Mouse (Mus musculus): ENCODE results near the gene Dst. TPM values are rescaled to one million over a fixed set of nuclear protein-coding genes. Genes with fewer than 3 reads are reported as not detected.

Dst gene
- polyA plus RNA-seq, 1 experiment: 49.7 TPM

DNA sequence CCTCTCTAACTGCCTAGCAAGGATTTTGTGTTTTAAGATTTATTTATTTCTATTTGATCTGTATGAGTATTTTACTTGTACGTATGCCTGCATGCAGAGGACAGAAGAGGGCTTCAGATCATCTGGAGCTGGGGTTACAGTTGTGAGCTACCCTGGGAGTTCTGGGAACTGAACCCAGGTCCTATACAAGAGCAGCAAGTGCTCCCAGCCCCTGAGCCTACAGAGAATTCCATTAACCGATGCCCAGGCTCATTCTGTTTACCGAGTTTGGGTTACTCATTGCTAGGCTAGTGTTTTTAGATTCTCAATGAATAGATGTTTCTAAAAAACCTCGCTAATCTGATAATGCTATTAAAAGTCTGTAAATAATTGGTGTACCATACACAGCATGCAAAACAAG lies 67.3 kb downstream of the Dst start:
- no peak for TF ChIP-seq MYOD1 (IDR thresholded peaks at IDR 0.05; ENCODE audit: control insufficient read depth in 1 of 3, insufficient read length in 2 of 3, low read depth in 2 of 3)
- no peak for TF ChIP-seq MAX (IDR thresholded peaks at IDR 0.05; ENCODE audit: low read depth)
- TF ChIP-seq CEBPB (IDR thresholded peaks at IDR 0.05; ENCODE audit: insufficient read depth, poor library complexity, severe bottlenecking): no peak
- TF ChIP-seq POLR2AphosphoS2 (IDR thresholded peaks at IDR 0.05; ENCODE audit: insufficient read length, low read depth): no peak
- TF ChIP-seq SRF (IDR thresholded peaks at IDR 0.05; ENCODE audit: control insufficient read depth, insufficient read length, low read depth): no peak
- no peak for TF ChIP-seq USF1 (IDR thresholded peaks at IDR 0.05; ENCODE audit: low read depth)
- no peak for TF ChIP-seq TCF12 (IDR thresholded peaks at IDR 0.05; ENCODE audit: insufficient read depth, poor library complexity, severe bottlenecking)
- no peak for TF ChIP-seq MYOG (IDR thresholded peaks at IDR 0.05; ENCODE audit: control insufficient read depth in 1 of 3, insufficient read depth in 1 of 3, insufficient read length in 2 of 3, low read depth in 2 of 3)
- TF ChIP-seq POLR2A (IDR thresholded peaks at IDR 0.05; ENCODE audit: insufficient read length, low read depth): no peak
- no peak for TF ChIP-seq TCF3 (IDR thresholded peaks at IDR 0.05; ENCODE audit: insufficient read length, low read depth)
- TF ChIP-seq E2F4 (IDR thresholded peaks at IDR 0.05; ENCODE audit: insufficient read depth): no peak
- TF ChIP-seq REST (IDR thresholded peaks at IDR 0.05; ENCODE audit: insufficient read depth, insufficient read length): no peak
- Histone ChIP-seq H3K36me3 (ENCODE audit: control insufficient read depth, insufficient read depth) (peaks cover 5% of the 10 kb centered on the region), H3ac (ENCODE audit: control insufficient read depth, insufficient read length) (no peak overlapping the region), H3K4me3 (no peak overlapping the region), H3K4me2 (ENCODE audit: low read depth) (no peak overlapping the region), H3K27me3 (ENCODE audit: control insufficient read depth, insufficient read depth, insufficient read length) (no peaks in the 10 kb centered on the region), H3K79me2 (ENCODE audit: control insufficient read depth, insufficient read depth) (peaks cover 5% of the 10 kb centered on the region)

DNA sequence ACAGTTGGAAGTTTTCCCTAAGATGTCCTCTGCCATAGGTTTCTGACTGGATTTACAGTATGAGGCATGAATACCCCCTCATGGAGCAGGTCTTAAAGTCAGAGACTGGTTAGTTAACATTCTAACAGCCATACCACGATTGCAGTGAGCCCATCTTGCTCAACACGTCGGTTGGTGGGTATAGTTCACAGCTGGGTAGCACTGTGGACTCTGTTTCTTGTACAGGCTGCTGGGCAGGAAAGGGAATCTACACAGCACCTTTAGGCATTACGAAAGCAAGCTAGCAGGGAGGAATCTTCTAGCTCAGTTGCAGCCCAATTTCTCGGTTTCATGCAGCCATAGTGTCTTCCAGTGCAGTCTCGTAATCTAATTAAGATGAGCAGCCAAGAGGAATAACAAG lies 69.8 kb downstream of the Dst start:
- Histone ChIP-seq H3K79me2 (ENCODE audit: control insufficient read depth, insufficient read depth) (no peaks in the 10 kb centered on the region), H3K4me3 (no peak overlapping the region), H3K4me2 (ENCODE audit: low read depth) (no peak overlapping the region), H3K36me3 (ENCODE audit: control insufficient read depth, insufficient read depth) (peaks cover 3% of the 10 kb centered on the region), H3ac (ENCODE audit: control insufficient read depth, insufficient read length) (no peak overlapping the region), H3K27me3 (ENCODE audit: control insufficient read depth, insufficient read depth, insufficient read length) (no peaks in the 10 kb centered on the region)
- TF ChIP-seq USF1 (IDR thresholded peaks at IDR 0.05; ENCODE audit: low read depth) (no peak), TCF3 (IDR thresholded peaks at IDR 0.05; ENCODE audit: insufficient read length, low read depth) (no peak)

DNA sequence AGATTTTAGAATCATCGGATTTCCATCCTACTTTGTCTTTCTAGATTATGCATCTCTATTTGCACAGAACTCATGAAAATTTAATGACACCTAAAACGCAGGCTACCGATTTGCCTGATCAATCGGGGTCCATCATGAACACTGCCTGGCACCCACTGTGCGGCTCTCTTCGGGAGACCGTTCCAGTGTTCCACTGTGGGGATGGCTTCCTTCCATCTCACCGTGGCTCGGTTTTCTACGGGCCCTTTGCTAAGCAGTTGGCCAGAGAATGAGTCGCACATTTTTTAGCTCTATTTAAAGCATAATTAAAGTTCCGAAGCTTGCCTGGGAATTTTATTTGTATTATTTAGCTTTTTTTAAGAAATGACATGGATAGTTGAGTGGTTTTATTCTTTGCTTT lies 72.4 kb downstream of the Dst start:
- Histone ChIP-seq H3K4me2 (ENCODE audit: low read depth) (no peak overlapping the region), H3K4me3 (no peak overlapping the region), H3K27me3 (ENCODE audit: control insufficient read depth, insufficient read depth, insufficient read length) (no peaks in the 10 kb centered on the region), H3ac (ENCODE audit: control insufficient read depth, insufficient read length) (no peak overlapping the region), H3K79me2 (ENCODE audit: control insufficient read depth, insufficient read depth) (no peaks in the 10 kb centered on the region), H3K36me3 (ENCODE audit: control insufficient read depth, insufficient read depth) (peaks cover 3% of the 10 kb centered on the region)
- no peak for TF ChIP-seq SRF (IDR thresholded peaks at IDR 0.05; ENCODE audit: control insufficient read depth, insufficient read length, low read depth)
- TF ChIP-seq REST (IDR thresholded peaks at IDR 0.05; ENCODE audit: insufficient read depth, insufficient read length): no peak
- TF ChIP-seq MYOD1 (IDR thresholded peaks at IDR 0.05; ENCODE audit: control insufficient read depth in 1 of 3, insufficient read length in 2 of 3, low read depth in 2 of 3): no peak
- TF ChIP-seq MYOG (IDR thresholded peaks at IDR 0.05; ENCODE audit: control insufficient read depth in 1 of 3, insufficient read depth in 1 of 3, insufficient read length in 2 of 3, low read depth in 2 of 3): no peak
- no peak for TF ChIP-seq TCF12 (IDR thresholded peaks at IDR 0.05; ENCODE audit: insufficient read depth, poor library complexity, severe bottlenecking)
- TF ChIP-seq POLR2AphosphoS2 (IDR thresholded peaks at IDR 0.05; ENCODE audit: insufficient read length, low read depth): no peak
- TF ChIP-seq USF1 (IDR thresholded peaks at IDR 0.05; ENCODE audit: low read depth): no peak
- no peak for TF ChIP-seq MAX (IDR thresholded peaks at IDR 0.05; ENCODE audit: low read depth)
- TF ChIP-seq E2F4 (IDR thresholded peaks at IDR 0.05; ENCODE audit: insufficient read depth): no peak
- TF ChIP-seq CEBPB (IDR thresholded peaks at IDR 0.05; ENCODE audit: insufficient read depth, poor library complexity, severe bottlenecking): no peak
- TF ChIP-seq TCF3 (IDR thresholded peaks at IDR 0.05; ENCODE audit: insufficient read length, low read depth): no peak
- TF ChIP-seq POLR2A (IDR thresholded peaks at IDR 0.05; ENCODE audit: insufficient read length, low read depth): no peak

DNA sequence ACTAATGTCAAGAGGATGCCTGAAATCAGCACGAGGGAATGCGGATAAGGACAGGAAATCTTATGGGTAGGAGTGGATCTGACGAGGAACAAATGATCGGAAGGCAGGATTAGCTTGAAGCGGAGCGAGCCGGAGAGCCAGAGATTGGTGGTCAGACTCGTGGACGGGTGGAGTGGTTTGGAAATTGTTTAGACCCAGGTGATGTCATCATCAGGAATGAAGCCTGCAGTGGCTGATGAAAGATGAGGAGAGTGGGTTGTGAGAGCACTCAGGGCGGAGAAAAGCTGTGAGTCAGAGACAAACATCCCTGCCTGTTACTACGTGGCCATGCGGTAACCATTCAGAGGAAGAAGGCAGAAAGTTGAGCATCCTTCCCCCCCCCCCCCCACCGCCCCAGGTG lies 81.6 kb downstream of the Dst start:
- H3K4me2 ChIP-seq (ENCODE audit: low read depth): peak overlapping the region; percentile 60
- peaks cover 4% of the 10 kb centered on the region for H3K79me2 ChIP-seq (ENCODE audit: control insufficient read depth, insufficient read depth)

DNA sequence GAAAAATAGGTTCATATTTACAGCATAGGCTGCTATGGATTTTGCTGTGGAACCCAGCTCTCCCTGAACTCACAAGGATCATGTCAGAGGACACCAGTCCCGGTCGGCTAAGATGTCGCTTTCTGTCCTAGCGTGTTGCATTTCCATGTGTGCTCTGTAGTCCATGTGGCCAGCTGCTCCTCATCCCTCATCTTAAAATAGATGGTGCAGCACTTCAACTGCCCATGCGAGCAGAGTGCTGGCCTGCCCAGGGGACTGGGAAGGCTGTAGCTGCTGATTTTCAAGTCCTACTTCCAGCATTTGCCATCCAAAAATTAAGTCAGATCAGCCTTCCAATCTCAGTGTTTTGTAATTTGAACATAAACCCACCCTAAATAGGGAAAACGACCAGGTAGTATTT lies 83.0 kb downstream of the Dst start:
- no peak overlapping the region for H3K4me2 ChIP-seq (ENCODE audit: low read depth)
- no peak for TF ChIP-seq SRF (IDR thresholded peaks at IDR 0.05; ENCODE audit: control insufficient read depth, insufficient read length, low read depth)
- TF ChIP-seq MAX (IDR thresholded peaks at IDR 0.05; ENCODE audit: low read depth): no peak
- TF ChIP-seq MYOG (IDR thresholded peaks at IDR 0.05; ENCODE audit: control insufficient read depth in 1 of 3, insufficient read depth in 1 of 3, insufficient read length in 2 of 3, low read depth in 2 of 3): peak in 2 of 3 experiments; percentile 34 to 48
- TF ChIP-seq POLR2AphosphoS2 (IDR thresholded peaks at IDR 0.05; ENCODE audit: insufficient read length, low read depth): no peak
- no peak for TF ChIP-seq E2F4 (IDR thresholded peaks at IDR 0.05; ENCODE audit: insufficient read depth)
- TF ChIP-seq USF1 (IDR thresholded peaks at IDR 0.05; ENCODE audit: low read depth): no peak
- peak in 1 of 3 experiments; percentile 37 for TF ChIP-seq MYOD1 (IDR thresholded peaks at IDR 0.05; ENCODE audit: control insufficient read depth in 1 of 3, insufficient read length in 2 of 3, low read depth in 2 of 3)
- TF ChIP-seq TCF12 (IDR thresholded peaks at IDR 0.05; ENCODE audit: insufficient read depth, poor library complexity, severe bottlenecking): no peak
- no peak for TF ChIP-seq REST (IDR thresholded peaks at IDR 0.05; ENCODE audit: insufficient read depth, insufficient read length)
- TF ChIP-seq POLR2A (IDR thresholded peaks at IDR 0.05; ENCODE audit: insufficient read length, low read depth): no peak
- TF ChIP-seq CEBPB (IDR thresholded peaks at IDR 0.05; ENCODE audit: insufficient read depth, poor library complexity, severe bottlenecking): no peak
- no peak overlapping the region for H3ac ChIP-seq (ENCODE audit: control insufficient read depth, insufficient read length)
- no peaks in the 10 kb centered on the region for H3K36me3 ChIP-seq (ENCODE audit: control insufficient read depth, insufficient read depth)
- no peaks in the 10 kb centered on the region for H3K27me3 ChIP-seq (ENCODE audit: control insufficient read depth, insufficient read depth, insufficient read length)
- peaks cover 4% of the 10 kb centered on the region for H3K79me2 ChIP-seq (ENCODE audit: control insufficient read depth, insufficient read depth)
- H3K4me3 ChIP-seq: no peak overlapping the region

More for the DNA sequence above, 81.6 kb downstream of the Dst start:
- H3ac ChIP-seq (ENCODE audit: control insufficient read depth, insufficient read length): no peak overlapping the region
- no peak for TF ChIP-seq USF1 (IDR thresholded peaks at IDR 0.05; ENCODE audit: low read depth)
- peak; percentile 8 for TF ChIP-seq POLR2A (IDR thresholded peaks at IDR 0.05; ENCODE audit: insufficient read length, low read depth)
- no peak for TF ChIP-seq POLR2AphosphoS2 (IDR thresholded peaks at IDR 0.05; ENCODE audit: insufficient read length, low read depth)
- no peak for TF ChIP-seq SRF (IDR thresholded peaks at IDR 0.05; ENCODE audit: control insufficient read depth, insufficient read length, low read depth)
- no peak for TF ChIP-seq TCF3 (IDR thresholded peaks at IDR 0.05; ENCODE audit: insufficient read length, low read depth)
- TF ChIP-seq MAX (IDR thresholded peaks at IDR 0.05; ENCODE audit: low read depth): no peak
- no peak for TF ChIP-seq TCF12 (IDR thresholded peaks at IDR 0.05; ENCODE audit: insufficient read depth, poor library complexity, severe bottlenecking)
- TF ChIP-seq MYOG (IDR thresholded peaks at IDR 0.05; ENCODE audit: control insufficient read depth in 1 of 3, insufficient read depth in 1 of 3, insufficient read length in 2 of 3, low read depth in 2 of 3): no peak
- TF ChIP-seq CEBPB (IDR thresholded peaks at IDR 0.05; ENCODE audit: insufficient read depth, poor library complexity, severe bottlenecking): peak; percentile 82; the same call in 1 of the 2 replicates
- TF ChIP-seq E2F4 (IDR thresholded peaks at IDR 0.05; ENCODE audit: insufficient read depth): no peak
- TF ChIP-seq MYOD1 (IDR thresholded peaks at IDR 0.05; ENCODE audit: control insufficient read depth in 1 of 3, insufficient read length in 2 of 3, low read depth in 2 of 3): no peak
- TF ChIP-seq REST (IDR thresholded peaks at IDR 0.05; ENCODE audit: insufficient read depth, insufficient read length): no peak
- no peaks in the 10 kb centered on the region for H3K27me3 ChIP-seq (ENCODE audit: control insufficient read depth, insufficient read depth, insufficient read length)
- H3K36me3 ChIP-seq (ENCODE audit: control insufficient read depth, insufficient read depth): no peaks in the 10 kb centered on the region
- H3K4me3 ChIP-seq: no peak overlapping the region

All from myocyte (in vitro differentiated cells).